Mouse (Mus musculus) heart, embryonic 15.5 days (tissue): Measurements from ENCODE around the gene Il18r1. TPM values are rescaled to one million over a fixed set of nuclear protein-coding genes. Genes with fewer than 3 reads are reported as not detected.

Source experiments
- ATAC-seq: fragments of 200-750 bp; cut with Nextera tagmentation; replicated peaks from 2 replicates; pipeline ENCODE4 v1.8.0; 2017; ENCODE audit warnings: low read depth, moderate TSS enrichment; ENCODE audit not compliant: insufficient number of reproducible peaks, insufficient read depth, low FRiP score
- H3K27ac ChIP-seq: fragments of 300-500 bp; sonication (generic); 2 replicates; pipeline ENCODE4 v1.5.1; 2015; ENCODE audit warnings: mild to moderate bottlenecking, inconsistent platforms
- H3K27me3 ChIP-seq: fragments of 300-500 bp; sonication (generic); 2 replicates; pipeline ENCODE4 v1.6.1; 2015; ENCODE audit warnings: inconsistent platforms
- H3K36me3 ChIP-seq: fragments of 300-500 bp; sonication (generic); 2 replicates; pipeline ENCODE4 v1.6.1; 2015; ENCODE audit warnings: mild to moderate bottlenecking, inconsistent platforms
- H3K4me1 ChIP-seq: fragments of 300-500 bp; sonication (generic); replicated peaks from 2 replicates; pipeline ENCODE4 v1.6.1; 2015; ENCODE audit warnings: inconsistent platforms
- H3K4me2 ChIP-seq: fragments of 300-500 bp; sonication (generic); 2 replicates; pipeline ENCODE4 v1.6.1; 2015; ENCODE audit warnings: inconsistent platforms, mild to moderate bottlenecking, moderate library complexity
- H3K4me3 ChIP-seq: fragments of 300-500 bp; sonication (generic); 2 replicates; pipeline ENCODE4 v1.5.1; 2015; ENCODE audit warnings: mild to moderate bottlenecking, inconsistent platforms
- H3K9ac ChIP-seq: fragments of 300-500 bp; sonication (generic); 2 replicates; pipeline ENCODE4 v1.6.1; 2015; ENCODE audit warnings: mild to moderate bottlenecking, inconsistent platforms
- H3K9me3 ChIP-seq: fragments of 300-500 bp; sonication (generic); replicated peaks from 2 replicates; pipeline ENCODE4 v1.6.1; 2016; ENCODE audit warnings: inconsistent platforms
- WGBS: fragments of 180-500 bp; shearing (Covaris S2); methylation state at CpG from one replicate; pipeline ENCODE4 v1.1.7; 2015; ENCODE audit warnings: mixed read lengths; 5-methylcytosine and 5-hydroxymethylcytosine counted together
- polyA plus RNA-seq: library from polyadenylated mRNA; unstranded; fragments of >200 nt; fragmentation: Nextera tagmentation; extraction: Ambion mirVana; gene quantifications from 2 replicates; pipeline ENCODE4 v1.2.1, GENCODE M21; 2015

The Il18r1 gene
- polyA plus RNA-seq, 1 experiment from 2014 or later = 0.25 TPM

DNA sequence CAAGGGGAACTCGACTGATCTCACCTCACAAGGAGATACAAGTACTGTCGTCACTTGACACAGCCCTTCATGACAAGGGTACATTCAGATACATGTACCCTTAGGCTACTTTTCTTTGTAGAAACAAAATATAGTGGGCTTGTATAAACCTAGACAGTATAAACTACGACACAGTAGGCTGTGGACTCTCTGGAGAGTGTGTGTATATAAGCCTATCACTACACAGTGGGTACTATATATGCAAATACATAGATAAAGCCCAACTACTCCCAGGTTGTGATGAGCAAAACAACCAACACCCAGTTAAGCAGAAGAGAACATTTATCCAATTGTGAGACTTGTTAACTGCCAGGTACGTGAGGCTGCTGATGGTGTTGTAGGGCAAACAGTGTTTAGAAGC is 81.3 kb downstream of the Il18r1 start:
- Histone ChIP-seq H3K9me3 (no peaks in the 10 kb centered on the region), H3K27ac (no peak overlapping the region), H3K4me2 (no peak overlapping the region), H3K4me1 (no peaks in the 10 kb centered on the region), H3K27me3 (no peaks in the 10 kb centered on the region), H3K4me3 (no peak overlapping the region), H3K36me3 (no peaks in the 10 kb centered on the region), H3K9ac (no peak overlapping the region)
- ATAC-seq = no peak
- WGBS = 60% methylated on average over 4 of the region's 4 CpGs

DNA sequence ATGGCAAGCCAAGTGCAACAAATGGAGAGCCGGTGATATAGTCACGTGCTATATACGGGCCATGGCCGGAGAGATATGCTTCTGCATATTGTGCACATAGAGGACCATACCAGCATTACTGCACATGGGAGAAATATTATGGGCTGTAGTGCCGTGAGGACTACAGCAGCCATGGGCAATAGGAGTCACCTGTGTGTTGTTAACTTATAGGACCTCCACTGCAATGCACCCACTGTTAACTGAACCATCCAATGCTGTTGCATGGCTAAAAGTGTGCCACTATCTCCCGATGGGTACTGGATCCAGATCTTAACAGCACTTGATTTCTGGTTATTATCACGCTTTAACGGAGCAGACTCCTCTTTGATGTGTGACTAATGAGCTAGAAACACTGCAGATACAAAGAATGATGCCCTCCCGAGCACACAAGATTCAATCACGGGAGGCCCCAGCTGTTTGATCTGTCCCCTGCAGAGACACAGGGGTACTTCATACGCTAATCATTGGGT is 81.8 kb downstream of the Il18r1 start:
- ATAC-seq = no peak
- Histone ChIP-seq H3K4me3 (no peak overlapping the region), H3K27me3 (no peaks in the 10 kb centered on the region), H3K27ac (no peak overlapping the region), H3K9ac (no peak overlapping the region), H3K4me2 (no peak overlapping the region), H3K4me1 (no peaks in the 10 kb centered on the region), H3K36me3 (no peaks in the 10 kb centered on the region), H3K9me3 (no peaks in the 10 kb centered on the region)
- WGBS = 77% methylated on average over 11 of the region's 11 CpGs

DNA sequence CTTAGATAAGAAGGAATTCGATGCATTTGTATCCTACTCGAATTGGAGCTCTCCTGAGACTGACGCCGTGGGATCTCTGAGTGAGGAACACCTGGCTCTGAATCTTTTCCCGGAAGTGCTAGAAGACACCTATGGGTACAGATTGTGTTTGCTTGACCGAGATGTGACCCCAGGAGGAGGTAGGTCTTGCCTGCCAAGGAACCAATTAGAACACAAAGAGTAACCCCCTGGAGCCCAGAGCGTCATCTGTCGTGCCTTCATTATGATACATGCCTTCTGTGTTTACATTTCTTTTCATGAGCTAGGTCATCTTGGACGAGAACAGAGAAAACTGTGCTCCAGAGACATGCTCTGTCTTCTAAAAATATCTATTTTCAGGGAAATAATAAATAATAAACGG is 82.4 kb downstream of the Il18r1 start:
- WGBS = 57% methylated on average over 10 of the region's 10 CpGs
- Histone ChIP-seq H3K36me3 (no peaks in the 10 kb centered on the region), H3K9me3 (no peaks in the 10 kb centered on the region), H3K4me2 (no peak overlapping the region), H3K4me3 (no peak overlapping the region), H3K9ac (no peak overlapping the region), H3K27ac (no peak overlapping the region), H3K27me3 (no peaks in the 10 kb centered on the region), H3K4me1 (no peaks in the 10 kb centered on the region)
- ATAC-seq = no peak

Other genes with a start within 250 kb of the Il18r1 start
- 7.0 and 8.7 TPM in 2 replicates for gene Il1r1, start 240.5 kb upstream of the Il18r1 start, polyA plus RNA-seq
- 4.4 and 6.4 TPM in 2 replicates for gene Il1rl2, start 140.9 kb upstream of the Il18r1 start, polyA plus RNA-seq
- gene Il1rl1, start 36.0 kb upstream of the Il18r1 start, polyA plus RNA-seq = 0.74 and 1.3 TPM in 2 replicates
- 0.14 and 0.36 TPM in 2 replicates for gene Il18rap, start 49.8 kb downstream of the Il18r1 start, polyA plus RNA-seq
- not detected in 2 replicates for gene Slc9a4, start 114.5 kb downstream of the Il18r1 start, polyA plus RNA-seq
- 0.37 and 0.67 TPM in 2 replicates for gene Slc9a2, start 215.0 kb downstream of the Il18r1 start, polyA plus RNA-seq